Mouse (Mus musculus) adipocyte (in vitro differentiated cells): ENCODE measurements around the gene Fastkd5.
"Not testable (repeated sequence)": the region's sequence is repeated elsewhere in the genome, so short reads cannot be mapped to it uniquely, and the experiment has no call there.

Source experiments
- DNase-seq: peaks from one replicate; pipeline ENCODE4 v3.0.0-alpha.2; 2016; ENCODE audit warnings: low spot score

The Fastkd5 gene

GRCm38 (mm10) chr2:130629839-130630203, at the start of gene Fastkd5, which contains the start of gene Ubox5:
Gene Fastkd5 (minus strand): TSS chr2:130630027.
Gene Ubox5 (minus strand): TSS chr2:130630038.
- DNase-seq, result peak; percentile 90

- DNase-seq, result no peak
Measured at GRCm38 (mm10) chr2:130679154-130679553, 49.3 kb upstream of the Fastkd5 start.

GRCm38 (mm10) chr2:130677211-130677610, 47.4 kb upstream of the Fastkd5 start:
- DNase-seq, result no peak

GRCm38 (mm10) chr2:130667559-130667958, 37.7 kb upstream of the Fastkd5 start, which contains the start of gene Itpa:
Gene Itpa (plus strand): TSS chr2:130667610.
- DNase-seq, result peak; percentile 93

- peak; percentile 98 for DNase-seq
Measured at GRCm38 (mm10) chr2:130664102-130664701, 34.4 kb upstream of the Fastkd5 start, which contains the start of gene Ddrgk1. Gene Ddrgk1 (minus strand): TSS chr2:130664659.

- no peak for DNase-seq
Measured at GRCm38 (mm10) chr2:130663342-130663741, 33.5 kb upstream of the Fastkd5 start.

GRCm38 (mm10) chr2:130658530-130658929, 28.7 kb upstream of the Fastkd5 start:
- DNase-seq, result no peak

GRCm38 (mm10) chr2:130657541-130657940, 27.7 kb upstream of the Fastkd5 start:
- DNase-seq, result no peak

- no peak for DNase-seq
Measured at GRCm38 (mm10) chr2:130656536-130656935, 26.7 kb upstream of the Fastkd5 start.

GRCm38 (mm10) chr2:130655660-130656339, 26.0 kb upstream of the Fastkd5 start:
- DNase-seq, result no peak

GRCm38 (mm10) chr2:130653760-130654159, 23.9 kb upstream of the Fastkd5 start:
- no peak for DNase-seq

GRCm38 (mm10) chr2:130653303-130653702, 23.5 kb upstream of the Fastkd5 start:
- DNase-seq, result no peak

- not testable (repeated sequence) for DNase-seq
Measured at GRCm38 (mm10) chr2:130649028-130649427, 19.2 kb upstream of the Fastkd5 start.

- no peak for DNase-seq
Measured at GRCm38 (mm10) chr2:130645198-130645597, 15.4 kb upstream of the Fastkd5 start.

- DNase-seq, result peak; percentile 84
Measured at GRCm38 (mm10) chr2:130642684-130643369, 13.0 kb upstream of the Fastkd5 start, which contains the start of gene Lzts3. Gene Lzts3 (minus strand): TSS chr2:130642803.

GRCm38 (mm10) chr2:130642197-130642660, 12.4 kb upstream of the Fastkd5 start:
- DNase-seq, result no peak

GRCm38 (mm10) chr2:130641351-130642025, 11.7 kb upstream of the Fastkd5 start:
- no peak for DNase-seq

GRCm38 (mm10) chr2:130639276-130639675, 9.4 kb upstream of the Fastkd5 start:
- no peak for DNase-seq

GRCm38 (mm10) chr2:130638101-130638611, 8.3 kb upstream of the Fastkd5 start:
- no peak for DNase-seq

- DNase-seq, result no peak
Measured at GRCm38 (mm10) chr2:130635847-130636246, 6.0 kb upstream of the Fastkd5 start.

- DNase-seq, result no peak
Measured at GRCm38 (mm10) chr2:130634739-130635411, 5.0 kb upstream of the Fastkd5 start.
